Mouse (Mus musculus) cerebellum, adult 2 months (tissue): ENCODE measurements at regions not wholly inside any gene's neighbourhood (a gene's known extent, or its start where the extent isn't known, plus 50 kb on each side); places are given as distances from the start of the nearest gene placed in this dataset.

Experiments used
- DNase-seq, 2 experiments: peaks; one replicate each; pipeline ENCODE4 v3.0.0; 2021
- H3K27ac ChIP-seq: fragments of 200-500 bp; 2 replicates; pipeline ENCODE4 v1.5.1; 2012; ENCODE audit warnings: low read length, control low read depth, inconsistent platforms; ENCODE audit not compliant: insufficient read depth
- H3K27me3 ChIP-seq: fragments of 200-500 bp; 2 replicates; pipeline ENCODE4 v1.6.1; 2012; ENCODE audit warnings: inconsistent platforms, mild to moderate bottlenecking, low read length, moderate library complexity; ENCODE audit not compliant: control insufficient read depth, insufficient read depth
- H3K4me1 ChIP-seq: fragments of 200-500 bp; 2 replicates; pipeline ENCODE4 v1.6.1; 2011; ENCODE audit warnings: low read length; ENCODE audit not compliant: control insufficient read depth, insufficient read depth
- H3K4me3 ChIP-seq: fragments of 200-500 bp; replicated peaks from 2 replicates; pipeline ENCODE3; 2011; ENCODE audit warnings: mild to moderate bottlenecking, low read depth, low read length, control low read depth; ENCODE audit not compliant: insufficient read depth
- CTCF ChIP-seq: fragments of 200-500 bp; IDR thresholded peaks from 2 replicates; pipeline ENCODE4 v1.5.1; 2011; ENCODE audit warnings: low read depth, mild to moderate bottlenecking, control low read depth, low read length, moderate library complexity, borderline replicate concordance; ENCODE audit not compliant: insufficient read depth
- POLR2A ChIP-seq: fragments of 200-500 bp; IDR thresholded peaks from 2 replicates; pipeline ENCODE4 v1.6.1; 2011; ENCODE audit warnings: low read length, control low read depth, borderline replicate concordance; ENCODE audit not compliant: insufficient read depth
- WGBS: fragments of 180-500 bp; shearing (Covaris S2); methylation state at CpG from one replicate; pipeline ENCODE4 v1.1.7; 2018; 5-methylcytosine and 5-hydroxymethylcytosine counted together

DNA sequence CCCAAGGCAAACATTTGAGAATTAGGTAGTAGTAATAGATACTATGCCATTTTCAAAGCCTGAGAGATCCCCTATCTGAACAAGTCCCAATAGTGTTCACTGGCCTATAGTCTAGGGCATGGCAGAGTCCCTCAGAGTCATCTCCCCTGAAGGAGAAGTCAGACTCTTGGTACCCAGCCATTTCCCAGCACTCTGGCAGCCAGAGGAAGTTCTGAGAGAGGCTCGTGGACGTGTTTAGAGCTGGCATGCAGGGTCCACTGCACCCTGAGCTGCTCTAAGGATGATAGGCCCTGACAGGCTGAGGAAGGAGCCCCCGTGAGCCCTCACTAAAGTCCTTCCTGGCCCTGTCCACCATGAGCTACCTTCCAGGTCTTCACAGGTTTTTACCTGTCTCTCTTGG lies 99.8 kb downstream of the 3100002H09Rik start:
- TF ChIP-seq CTCF (no peak), POLR2A (no peak)
- Histone ChIP-seq H3K27me3 (no peaks in the 10 kb centered on the region), H3K4me1 (no peaks in the 10 kb centered on the region), H3K4me3 (no peak overlapping the region), H3K27ac (no peak overlapping the region)
- no peak for DNase-seq
- WGBS, result 56% methylated on average over 3 of the region's 3 CpGs

DNA sequence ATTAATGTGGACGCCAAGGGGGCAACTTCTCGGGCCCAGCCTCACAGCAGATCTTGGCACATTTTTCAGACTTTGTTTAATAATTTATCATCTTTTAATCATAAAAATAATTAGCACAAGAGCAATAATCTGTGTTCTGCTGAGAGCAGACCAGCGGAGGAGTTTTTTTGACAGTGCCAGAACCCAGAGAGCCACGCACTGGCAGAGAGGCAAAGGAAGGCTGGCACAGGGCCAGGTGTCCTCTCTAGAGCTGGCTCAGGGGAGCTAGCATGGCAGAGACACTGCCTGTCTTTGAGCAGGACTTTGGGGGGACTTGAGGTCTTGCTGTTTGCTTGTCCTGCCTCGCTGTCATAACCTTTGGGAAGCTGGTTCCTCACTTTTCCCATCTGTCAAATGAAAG lies 100.9 kb downstream of the 3100002H09Rik start:
- 18% methylated on average over 5 of the region's 5 CpGs for WGBS
- no peaks in the 10 kb centered on the region for H3K4me1 ChIP-seq
- H3K4me3 ChIP-seq, result no peak overlapping the region
- DNase-seq, result peak; percentile 42 to 62
- no peak overlapping the region for H3K27ac ChIP-seq
- no peaks in the 10 kb centered on the region for H3K27me3 ChIP-seq
- TF ChIP-seq POLR2A (no peak), CTCF (no peak)

DNA sequence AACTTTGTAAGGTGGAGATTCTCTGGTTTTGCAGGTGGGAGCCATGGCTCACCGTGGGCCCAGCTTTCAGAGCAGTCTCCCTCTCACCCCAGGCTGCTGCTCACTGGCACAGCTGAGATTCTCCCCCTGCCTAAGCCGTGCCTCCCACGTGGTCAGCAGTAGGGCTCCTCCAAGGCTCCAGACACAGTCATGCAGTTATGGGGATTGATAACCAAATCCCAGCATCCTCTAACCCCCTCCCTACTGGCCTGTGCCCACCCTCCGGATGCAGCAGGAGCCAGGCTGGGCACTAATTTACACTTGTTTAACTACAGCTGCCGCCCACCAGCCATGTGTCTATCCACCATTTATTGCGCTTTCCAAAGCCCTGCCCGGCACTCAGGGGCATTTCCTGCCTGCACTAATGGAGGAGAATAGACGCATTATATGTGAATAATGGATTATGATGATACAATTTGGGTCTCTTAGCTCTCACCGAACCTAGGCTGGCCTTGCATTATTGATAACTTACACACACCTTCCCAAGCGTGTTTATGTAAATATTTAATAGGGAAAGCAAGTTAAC lies 104.4 kb downstream of the 3100002H09Rik start:
- 15% methylated on average over 10 of the region's 10 CpGs for WGBS
- TF ChIP-seq POLR2A, result no peak
- TF ChIP-seq CTCF, result no peak
- H3K4me1 ChIP-seq, result no peaks in the 10 kb centered on the region

DNA sequence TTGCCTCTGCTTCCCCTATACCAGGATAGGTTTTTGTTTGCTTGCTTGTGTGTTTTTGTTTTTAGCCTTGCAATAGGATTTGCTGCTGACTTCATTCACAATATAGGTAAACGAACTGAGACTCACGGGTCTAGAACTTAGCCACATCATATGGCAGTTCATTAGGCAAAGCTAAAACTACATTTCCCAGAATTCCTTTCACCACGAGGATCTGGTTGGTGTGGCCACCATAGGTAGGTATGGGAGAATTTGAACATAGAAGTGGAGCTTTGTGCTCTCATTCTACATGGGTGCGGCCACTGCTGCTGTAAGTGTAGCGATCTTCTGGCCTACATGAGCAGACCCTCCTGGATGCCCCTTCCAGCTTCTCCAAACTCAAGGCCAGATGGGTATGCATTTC lies 108.8 kb downstream of the 3100002H09Rik start:
- H3K27ac ChIP-seq, result no peak overlapping the region
- H3K4me1 ChIP-seq, result no peaks in the 10 kb centered on the region
- H3K4me3 ChIP-seq, result no peak overlapping the region
- DNase-seq, result no peak
- WGBS, result 74% methylated on average over 5 of the region's 5 CpGs
- no peaks in the 10 kb centered on the region; the same call in 1 of the 2 replicates for H3K27me3 ChIP-seq
- TF ChIP-seq POLR2A (no peak), CTCF (no peak)

More for the DNA sequence above, 104.4 kb downstream of the 3100002H09Rik start:
- no peaks in the 10 kb centered on the region for H3K27me3 ChIP-seq
- DNase-seq, result no peak
- no peak overlapping the region for H3K27ac ChIP-seq
- no peak overlapping the region for H3K4me3 ChIP-seq

DNA sequence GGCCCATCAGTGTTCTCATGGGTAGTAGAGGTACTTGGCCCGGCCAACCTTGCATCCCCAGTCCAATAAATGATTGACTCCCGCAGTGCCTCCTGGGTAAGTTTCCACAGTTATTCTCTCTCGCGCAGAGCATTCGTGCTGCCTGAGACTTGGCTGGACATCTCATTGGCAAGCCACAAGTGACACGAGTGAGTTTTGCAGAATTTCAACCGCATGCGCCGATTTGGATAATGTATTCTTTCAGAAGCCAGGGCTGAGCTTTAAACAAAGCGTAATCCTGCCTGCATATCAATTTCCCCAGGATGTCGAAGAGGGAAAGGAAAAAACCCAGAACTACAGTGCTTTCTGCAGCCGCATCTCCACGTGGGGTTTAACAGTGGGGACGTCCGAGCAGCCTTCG lies 112.6 kb downstream of the 3100002H09Rik start:
- H3K4me1 ChIP-seq, result no peaks in the 10 kb centered on the region

DNA sequence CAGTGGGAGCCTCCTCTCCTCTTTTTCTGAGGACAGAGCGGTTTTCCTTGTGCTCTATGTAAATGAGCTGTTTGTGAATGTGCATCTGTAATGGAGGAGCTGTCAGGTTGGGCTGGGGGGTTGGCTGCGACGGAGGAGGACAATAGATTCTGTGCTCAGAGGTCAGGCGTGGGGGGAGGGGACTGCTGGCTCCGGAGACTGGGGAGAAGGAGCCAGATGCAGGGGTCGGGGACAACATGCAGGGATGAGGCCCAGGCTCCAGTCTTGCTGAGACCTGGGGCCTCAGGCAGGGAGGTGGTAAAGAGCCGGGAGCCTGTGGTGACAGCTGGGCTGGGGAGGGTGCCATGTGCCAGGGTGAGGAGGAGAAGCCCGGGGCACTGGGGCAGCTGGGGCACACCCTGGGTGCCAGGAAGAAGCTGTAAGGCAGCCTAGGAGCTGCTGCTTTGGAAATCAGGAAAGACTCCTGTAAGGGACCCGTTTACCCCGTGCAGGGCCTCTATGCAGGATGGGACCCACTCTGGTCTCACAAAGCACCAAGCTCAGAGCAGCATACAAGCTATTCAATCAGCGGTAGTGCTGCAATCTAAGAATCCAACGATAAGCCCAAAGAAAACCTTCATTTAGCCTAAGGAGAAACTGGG lies 124.5 kb downstream of the 3100002H09Rik start:
- Histone ChIP-seq H3K27me3 (no peaks in the 10 kb centered on the region), H3K4me1 (no peaks in the 10 kb centered on the region), H3K27ac (no peak overlapping the region), H3K4me3 (no peak overlapping the region)
- no peak for TF ChIP-seq CTCF
- TF ChIP-seq POLR2A, result no peak
- WGBS, result 14% methylated on average over 12 of the region's 12 CpGs
- no peak for DNase-seq

More for the DNA sequence above, 112.6 kb downstream of the 3100002H09Rik start:
- peak in 1 of 2 experiments; percentile 18 for DNase-seq
- WGBS, result 11% methylated on average over 16 of the region's 16 CpGs
- Histone ChIP-seq H3K27ac (no peak overlapping the region), H3K4me3 (no peak overlapping the region), H3K27me3 (no peaks in the 10 kb centered on the region; the same call in 1 of the 2 replicates)
- no peak for TF ChIP-seq CTCF
- TF ChIP-seq POLR2A, result no peak

DNA sequence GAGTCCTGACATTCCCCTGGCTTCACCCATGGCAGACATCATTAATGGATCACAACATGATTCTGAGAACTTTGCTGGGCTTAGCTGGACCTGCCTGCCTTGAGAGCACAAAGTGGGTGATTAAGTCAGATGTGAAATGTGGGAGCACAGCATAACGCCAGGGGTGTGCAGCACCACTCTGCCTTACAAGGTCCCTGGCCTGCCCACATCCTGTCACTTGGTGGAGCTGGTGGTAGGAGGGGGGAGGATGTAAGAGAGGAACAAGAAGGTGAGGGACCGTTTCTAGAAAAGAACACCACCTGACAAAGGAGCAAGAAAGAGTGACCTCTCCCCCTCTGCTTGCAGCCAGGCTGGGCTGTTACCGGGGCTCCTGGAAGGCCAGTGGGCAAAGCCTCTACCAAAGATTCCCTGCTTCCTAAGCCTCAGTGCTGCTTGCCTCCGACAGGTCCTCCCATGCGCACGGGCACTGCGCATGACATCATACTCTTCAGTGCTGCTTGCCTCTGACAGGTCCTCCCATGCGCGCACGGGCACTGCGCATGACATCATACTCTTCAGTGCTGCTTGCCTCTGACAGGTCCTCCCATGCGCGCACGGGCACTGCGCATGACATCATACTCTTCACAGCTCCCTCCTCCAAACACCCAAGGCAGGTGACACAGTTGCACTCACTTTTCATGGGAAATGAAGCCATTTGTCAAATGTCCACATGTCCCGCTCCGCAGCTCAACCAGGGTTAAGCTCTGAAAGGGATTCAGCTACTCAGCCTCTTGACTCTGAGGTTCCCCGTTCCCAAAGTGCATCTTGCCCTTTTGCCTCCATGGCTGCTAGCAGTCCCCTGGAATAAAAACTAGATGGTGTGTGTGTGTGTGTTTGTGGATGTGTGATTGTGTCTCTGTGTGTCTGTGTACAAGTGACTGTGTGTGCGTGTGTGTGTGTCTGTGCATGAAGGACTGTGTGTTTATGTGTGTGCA lies 125.7 kb downstream of the 3100002H09Rik start:
- H3K4me3 ChIP-seq, result no peak overlapping the region

More for the DNA sequence above, 125.7 kb downstream of the 3100002H09Rik start:
- TF ChIP-seq POLR2A (no peak), CTCF (no peak)
- Histone ChIP-seq H3K4me1 (no peaks in the 10 kb centered on the region), H3K27me3 (no peaks in the 10 kb centered on the region), H3K27ac (no peak overlapping the region)
- 50% methylated on average over 19 of the region's 19 CpGs for WGBS
- no peak for DNase-seq
